Mouse (Mus musculus): ENCODE results near the gene Fgf3. TPM values are rescaled to one million over a fixed set of nuclear protein-coding genes. Genes with fewer than 3 reads are reported as not detected.

Fgf3 gene
- polyA plus RNA-seq (2014; fragmentation: Nextera tagmentation; extraction: Ambion mirVana): 1.1 TPM in 2 replicates

DNA sequence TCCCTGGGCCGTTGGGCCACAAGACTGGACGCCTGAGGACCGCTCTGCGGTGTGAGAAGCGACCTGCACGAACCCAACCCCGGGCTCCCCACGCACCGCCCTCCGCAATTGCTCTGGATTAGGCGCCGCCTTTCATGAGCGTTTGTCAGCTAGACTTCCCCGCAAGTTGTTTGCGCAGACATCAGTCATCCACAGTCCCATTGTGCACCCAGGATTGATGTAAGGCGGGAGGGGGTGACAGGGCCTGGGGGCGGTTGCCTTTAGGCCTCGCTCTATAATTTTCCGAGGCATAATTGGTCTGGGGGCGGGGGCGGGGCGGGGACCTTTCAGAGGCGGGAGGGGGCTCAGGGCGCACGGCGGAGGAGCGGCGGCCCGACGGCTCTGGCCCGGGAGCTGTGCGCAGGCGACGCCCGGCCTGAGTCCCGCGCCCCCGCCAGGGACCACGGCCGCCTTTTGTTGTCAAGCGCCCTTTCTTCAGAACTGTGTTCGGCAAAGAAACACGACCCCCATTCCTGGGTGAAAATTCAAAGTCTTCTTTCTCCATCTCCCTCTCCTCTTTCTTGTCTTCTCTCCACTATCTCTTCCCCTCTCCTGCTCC, at the start of gene Fgf3:
TSS of gene Fgf3 (plus strand) at position 193 of the 598 bp plus-strand sequence.
- Histone ChIP-seq H3K4me2 (peak within 1 kb of the TSS; percentile 53), H3K4me1 (ENCODE audit: control insufficient read depth, insufficient read depth, low read length) (peaks cover 10% of the 10 kb centered on the region), H3K27me3 (ENCODE audit: control insufficient read depth, insufficient read depth, low read length) (peaks cover 58% of the 10 kb centered on the region), H3K27ac (ENCODE audit: low read depth, low read length) (no peak within 1 kb of the TSS), H3K9ac (ENCODE audit: low read length) (peak within 1 kb of the TSS; percentile 31), H3K36me3 (ENCODE audit: control insufficient read depth, insufficient read depth, low read length) (no peaks in the 10 kb centered on the region), H3K4me3 (ENCODE audit: low read depth, low read length) (peak within 1 kb of the TSS; percentile 32), H3K9me3 (ENCODE audit: control insufficient read depth, low read length) (no peaks in the 10 kb centered on the region)
- WGBS: 1% methylated on average over 43 of the region's 43 CpGs
- DNase-seq (ENCODE audit: low spot score, missing footprints): peak; percentile 92
- ATAC-seq (ENCODE audit: low FRiP score): peak; percentile 30; the same call in 1 of the 2 replicates

DNA sequence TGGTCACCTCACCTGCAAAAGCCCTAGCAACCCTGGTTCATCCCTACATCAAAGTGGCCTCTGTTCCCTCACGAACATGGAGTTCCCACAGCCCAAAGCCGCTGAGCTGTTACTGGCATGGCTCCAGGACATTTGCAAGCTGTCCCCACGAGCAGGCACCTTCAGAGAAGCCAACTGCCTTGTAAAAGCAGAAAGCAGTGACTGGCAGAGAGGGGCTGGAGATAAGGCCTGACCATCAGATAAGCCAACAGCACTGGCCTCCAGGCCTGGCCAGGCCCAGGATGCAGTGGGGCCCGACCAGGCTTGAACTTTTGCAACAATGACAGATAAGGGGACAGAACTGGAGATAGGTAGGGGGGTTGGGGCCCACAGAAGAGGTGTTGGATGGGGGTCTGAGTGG, 49.3 kb upstream of the Fgf3 start:
- Histone ChIP-seq H3K9me3 (ENCODE audit: control insufficient read depth, low read length) (no peaks in the 10 kb centered on the region), H3K4me2 (no peak overlapping the region), H3K27ac (ENCODE audit: low read depth, low read length) (no peak overlapping the region), H3K27me3 (ENCODE audit: control insufficient read depth, insufficient read depth, low read length) (no peaks in the 10 kb centered on the region), H3K9ac (ENCODE audit: low read length) (no peak overlapping the region), H3K4me1 (ENCODE audit: control insufficient read depth, insufficient read depth, low read length) (no peaks in the 10 kb centered on the region), H3K36me3 (ENCODE audit: control insufficient read depth, insufficient read depth, low read length) (no peaks in the 10 kb centered on the region), H3K4me3 (ENCODE audit: low read depth, low read length) (no peak overlapping the region)
- DNase-seq (ENCODE audit: low spot score, missing footprints) (no peak), ATAC-seq (ENCODE audit: low FRiP score) (no peak)
- 81% methylated on average over 4 of the region's 4 CpGs for WGBS

DNA sequence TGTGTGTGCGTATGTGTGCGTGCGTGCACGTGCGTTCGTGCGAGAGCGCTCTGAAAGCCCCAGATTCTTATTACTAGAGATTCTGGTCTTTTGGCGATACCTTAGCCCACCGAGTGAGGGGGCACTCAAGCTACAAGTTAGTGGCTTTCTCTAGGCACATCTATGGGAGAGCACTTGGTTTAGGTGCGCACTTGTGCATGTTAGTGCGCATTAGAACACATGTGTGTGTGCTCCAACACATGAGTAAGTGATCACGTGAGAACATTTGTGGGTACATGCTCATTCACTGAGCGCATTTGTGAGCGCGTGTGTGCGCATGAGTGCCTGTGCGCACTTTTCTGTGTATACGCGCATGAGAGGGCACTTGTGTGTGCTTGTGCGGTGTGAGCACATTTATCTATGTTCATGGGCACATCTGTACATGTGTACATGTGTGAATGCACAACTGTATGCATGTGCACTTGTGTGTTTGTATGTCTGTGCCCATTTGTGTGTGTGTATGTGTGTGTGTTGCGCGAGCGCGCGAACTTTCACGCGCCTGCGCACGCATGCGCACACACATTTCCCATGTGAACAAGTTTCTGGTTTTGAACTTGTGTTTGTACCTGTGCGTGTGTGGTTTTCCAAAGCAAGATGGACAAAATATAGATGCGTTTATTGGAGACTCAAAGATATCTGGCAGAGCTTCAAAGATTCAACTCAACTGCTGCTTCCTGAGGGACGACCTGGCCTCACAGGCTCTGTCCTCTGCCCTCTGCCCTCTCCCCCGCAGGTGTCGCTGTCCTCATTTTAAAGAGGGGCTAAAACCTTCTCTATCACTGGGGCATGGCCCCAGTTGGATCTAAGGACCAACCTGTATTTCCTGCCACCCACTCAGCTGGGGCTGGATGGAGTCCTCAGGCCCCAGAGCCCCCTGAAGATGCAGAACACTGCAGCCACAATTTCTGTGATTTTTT, 48.0 kb upstream of the Fgf3 start:
- 46% methylated on average over 36 of the region's 36 CpGs for WGBS
- no peaks in the 10 kb centered on the region for H3K9me3 ChIP-seq (ENCODE audit: control insufficient read depth, low read length)
- H3K27ac ChIP-seq (ENCODE audit: low read depth, low read length): no peak overlapping the region
- H3K4me2 ChIP-seq: peak overlapping the region; percentile 38
- H3K36me3 ChIP-seq (ENCODE audit: control insufficient read depth, insufficient read depth, low read length): no peaks in the 10 kb centered on the region
- H3K27me3 ChIP-seq (ENCODE audit: control insufficient read depth, insufficient read depth, low read length): no peaks in the 10 kb centered on the region
- no peaks in the 10 kb centered on the region for H3K4me1 ChIP-seq (ENCODE audit: control insufficient read depth, insufficient read depth, low read length)
- ATAC-seq (ENCODE audit: low FRiP score) (peak; percentile 51), DNase-seq (ENCODE audit: low spot score, missing footprints) (peak; percentile 92)
- peak overlapping the region; percentile 22; the same call in 1 of the 2 replicates for H3K9ac ChIP-seq (ENCODE audit: low read length)
- peak overlapping the region; percentile 16; the same call in 1 of the 2 replicates for H3K4me3 ChIP-seq (ENCODE audit: low read depth, low read length)

DNA sequence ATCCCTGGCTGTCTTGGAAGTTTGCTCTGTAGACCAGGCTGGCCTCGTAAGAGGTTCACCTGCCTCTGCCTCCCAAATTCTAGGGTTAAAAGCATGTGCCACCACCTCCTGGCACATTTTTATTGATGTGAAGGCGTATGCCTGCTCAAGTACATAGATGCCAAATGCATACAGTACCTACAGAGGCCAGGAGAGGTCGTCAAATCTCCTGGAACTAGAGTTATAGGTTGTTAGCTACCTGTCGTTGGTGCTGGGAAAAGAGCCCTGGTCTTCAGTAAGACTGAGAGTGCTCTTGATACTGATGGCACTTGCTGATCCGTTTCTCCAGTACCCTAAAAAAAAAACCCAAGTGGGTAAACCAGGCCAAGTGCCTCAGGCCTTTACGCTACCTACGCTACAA, 46.5 kb upstream of the Fgf3 start:
- H3K4me1 ChIP-seq (ENCODE audit: control insufficient read depth, insufficient read depth, low read length): no peaks in the 10 kb centered on the region
- no peaks in the 10 kb centered on the region for H3K9me3 ChIP-seq (ENCODE audit: control insufficient read depth, low read length)
- no peak for DNase-seq (ENCODE audit: low spot score, missing footprints)
- WGBS: 88% methylated on average over 7 of the region's 7 CpGs
- no peak overlapping the region for H3K27ac ChIP-seq (ENCODE audit: low read depth, low read length)
- H3K27me3 ChIP-seq (ENCODE audit: control insufficient read depth, insufficient read depth, low read length): no peaks in the 10 kb centered on the region
- no peak overlapping the region for H3K4me3 ChIP-seq (ENCODE audit: low read depth, low read length)
- no peaks in the 10 kb centered on the region for H3K36me3 ChIP-seq (ENCODE audit: control insufficient read depth, insufficient read depth, low read length)
- no peak overlapping the region for H3K4me2 ChIP-seq
- no peak overlapping the region for H3K9ac ChIP-seq (ENCODE audit: low read length)
- no peak for ATAC-seq (ENCODE audit: low FRiP score)

DNA sequence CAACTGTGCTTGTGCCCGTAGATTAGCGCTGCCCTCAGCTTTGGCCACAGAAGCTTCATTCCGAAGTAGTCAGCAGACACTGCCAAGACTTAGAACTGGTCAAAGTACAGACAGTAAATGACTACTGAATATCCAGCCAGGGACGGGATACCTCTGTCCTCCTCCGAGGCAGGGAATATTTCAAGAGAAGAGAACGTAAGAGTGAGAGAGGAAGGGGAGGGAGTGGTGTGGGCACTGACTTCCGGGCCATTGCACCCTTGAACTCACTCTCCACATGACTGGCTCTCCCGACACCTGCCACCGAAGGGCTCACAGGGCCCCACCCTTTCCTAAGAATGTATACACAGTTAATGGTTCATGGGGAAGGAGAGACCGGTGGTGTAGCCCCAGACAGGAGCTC, 44.6 kb upstream of the Fgf3 start:
- no peak for ATAC-seq (ENCODE audit: low FRiP score)
- H3K36me3 ChIP-seq (ENCODE audit: control insufficient read depth, insufficient read depth, low read length): no peaks in the 10 kb centered on the region
- 90% methylated on average over 10 of the region's 10 CpGs for WGBS

DNA sequence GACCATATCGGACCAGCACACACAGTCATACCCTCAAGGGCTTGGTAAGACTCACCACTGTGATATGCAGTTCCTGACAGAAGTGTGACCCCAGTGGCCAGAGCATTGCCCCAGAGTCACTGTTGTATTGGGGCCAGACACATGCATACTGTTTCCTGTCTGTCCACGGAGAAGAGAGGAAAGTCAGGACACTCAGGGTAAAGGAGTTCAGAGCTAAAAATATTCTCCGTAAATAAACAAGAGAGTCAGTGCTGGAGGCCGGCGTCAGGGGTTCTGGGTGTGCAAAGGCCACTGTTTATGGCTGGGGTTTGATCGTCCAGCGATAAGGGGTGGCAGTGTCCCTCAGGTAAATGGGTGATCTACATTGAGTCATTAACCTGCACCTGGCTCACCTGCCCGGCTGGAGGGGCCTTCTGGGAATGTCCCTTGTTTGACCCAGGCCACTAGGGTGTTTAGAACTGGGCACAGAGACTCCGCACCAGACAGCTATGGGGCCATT, 41.9 kb upstream of the Fgf3 start:
- ATAC-seq (ENCODE audit: low FRiP score) (no peak), DNase-seq (ENCODE audit: low spot score, missing footprints) (peak; percentile 47)
- Histone ChIP-seq H3K9me3 (ENCODE audit: control insufficient read depth, low read length) (no peaks in the 10 kb centered on the region), H3K9ac (ENCODE audit: low read length) (no peak overlapping the region), H3K4me2 (no peak overlapping the region), H3K36me3 (ENCODE audit: control insufficient read depth, insufficient read depth, low read length) (no peaks in the 10 kb centered on the region), H3K27ac (ENCODE audit: low read depth, low read length) (no peak overlapping the region), H3K27me3 (ENCODE audit: control insufficient read depth, insufficient read depth, low read length) (no peaks in the 10 kb centered on the region), H3K4me3 (ENCODE audit: low read depth, low read length) (no peak overlapping the region), H3K4me1 (ENCODE audit: control insufficient read depth, insufficient read depth, low read length) (no peaks in the 10 kb centered on the region)
- WGBS: 82% methylated on average over 9 of the region's 9 CpGs

More for the DNA sequence above, 44.6 kb upstream of the Fgf3 start:
- no peak overlapping the region for H3K4me3 ChIP-seq (ENCODE audit: low read depth, low read length)
- no peaks in the 10 kb centered on the region for H3K4me1 ChIP-seq (ENCODE audit: control insufficient read depth, insufficient read depth, low read length)
- H3K9me3 ChIP-seq (ENCODE audit: control insufficient read depth, low read length): no peaks in the 10 kb centered on the region
- H3K4me2 ChIP-seq: no peak overlapping the region
- no peak for DNase-seq (ENCODE audit: low spot score, missing footprints)
- H3K27ac ChIP-seq (ENCODE audit: low read depth, low read length): no peak overlapping the region
- H3K9ac ChIP-seq (ENCODE audit: low read length): no peak overlapping the region
- H3K27me3 ChIP-seq (ENCODE audit: control insufficient read depth, insufficient read depth, low read length): no peaks in the 10 kb centered on the region

DNA sequence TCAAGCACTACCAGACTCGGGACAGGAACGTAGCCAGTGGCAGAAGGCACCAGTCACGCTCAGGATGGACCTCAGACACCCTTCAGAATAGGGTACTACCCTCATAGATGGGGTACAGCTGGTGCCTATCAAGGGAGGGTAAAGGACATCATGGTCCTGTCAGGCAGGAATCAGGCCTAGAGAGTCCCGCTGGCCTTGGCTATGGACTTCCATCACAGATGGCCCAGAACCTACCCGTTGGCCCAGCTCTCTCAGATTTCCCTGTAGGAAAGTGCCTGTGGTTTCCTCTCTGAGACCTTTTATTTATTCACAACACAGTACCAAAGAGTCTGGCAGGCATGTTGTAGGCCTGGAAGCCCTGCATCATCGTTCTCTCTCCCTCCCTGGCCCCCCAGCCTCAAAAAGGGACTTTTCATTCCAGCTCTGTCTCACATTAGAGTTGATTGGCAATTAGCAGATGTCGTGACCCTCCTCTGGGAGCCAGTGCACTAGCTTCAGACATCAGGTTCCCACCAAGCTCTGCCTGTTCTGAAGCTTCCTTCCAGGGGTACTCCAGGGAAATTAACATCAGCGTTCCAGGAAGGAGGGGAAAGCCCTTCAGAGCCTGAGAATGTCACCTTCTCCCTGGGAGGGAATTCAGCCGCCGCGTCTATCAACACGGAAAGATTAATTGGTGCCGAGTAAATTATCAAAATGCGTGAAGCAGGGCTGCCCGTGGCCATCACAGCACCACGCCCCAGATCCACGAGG, 40.7 kb upstream of the Fgf3 start:
- ATAC-seq (ENCODE audit: low FRiP score): no peak
- Histone ChIP-seq H3K4me2 (no peak overlapping the region), H3K27ac (ENCODE audit: low read depth, low read length) (no peak overlapping the region), H3K9me3 (ENCODE audit: control insufficient read depth, low read length) (no peaks in the 10 kb centered on the region), H3K4me1 (ENCODE audit: control insufficient read depth, insufficient read depth, low read length) (no peaks in the 10 kb centered on the region), H3K27me3 (ENCODE audit: control insufficient read depth, insufficient read depth, low read length) (no peaks in the 10 kb centered on the region), H3K9ac (ENCODE audit: low read length) (no peak overlapping the region), H3K36me3 (ENCODE audit: control insufficient read depth, insufficient read depth, low read length) (no peaks in the 10 kb centered on the region), H3K4me3 (ENCODE audit: low read depth, low read length) (no peak overlapping the region)
- DNase-seq (ENCODE audit: low spot score, missing footprints): no peak
- WGBS: 79% methylated on average over 17 of the region's 17 CpGs

DNA sequence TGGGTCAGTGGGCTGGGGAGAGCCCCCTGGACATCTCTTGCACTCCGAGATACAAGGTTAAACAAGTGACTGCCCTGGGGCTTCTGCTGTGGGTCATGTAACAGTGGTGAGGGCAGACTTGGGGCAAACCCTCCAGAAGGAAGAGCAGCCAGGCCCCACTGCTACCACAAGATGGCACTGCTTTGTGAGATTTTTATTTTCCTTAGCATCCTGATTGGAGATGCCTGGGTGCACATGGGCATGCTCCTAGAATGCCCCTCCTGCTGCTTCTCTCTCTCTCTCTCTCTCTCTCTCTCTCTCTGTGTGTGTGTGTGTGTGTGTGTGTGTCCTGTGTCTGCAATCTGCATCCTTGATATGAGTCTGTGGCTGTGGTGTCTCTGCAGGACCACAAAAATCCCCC, 39.4 kb upstream of the Fgf3 start:
- Histone ChIP-seq H3K4me3 (ENCODE audit: low read depth, low read length) (no peak overlapping the region), H3K9ac (ENCODE audit: low read length) (no peak overlapping the region), H3K4me2 (no peak overlapping the region), H3K36me3 (ENCODE audit: control insufficient read depth, insufficient read depth, low read length) (no peaks in the 10 kb centered on the region), H3K27me3 (ENCODE audit: control insufficient read depth, insufficient read depth, low read length) (no peaks in the 10 kb centered on the region), H3K27ac (ENCODE audit: low read depth, low read length) (no peak overlapping the region), H3K4me1 (ENCODE audit: control insufficient read depth, insufficient read depth, low read length) (no peaks in the 10 kb centered on the region), H3K9me3 (ENCODE audit: control insufficient read depth, low read length) (no peaks in the 10 kb centered on the region)
- ATAC-seq (ENCODE audit: low FRiP score) (0 out of 2 replicates have a peak, but pooled peaks have one; percentile 30), DNase-seq (ENCODE audit: low spot score, missing footprints) (peak; percentile 94)
- WGBS: 33% methylated on average over 1 of the region's 1 CpGs

Data from midbrain, embryonic 11.5 days (tissue).